Mouse (Mus musculus) frontal cortex, adult 2 months (tissue): Measurements from ENCODE around the gene Apom. TPM values are rescaled to one million over a fixed set of nuclear protein-coding genes. Genes with fewer than 3 reads are reported as not detected.

ENCODE experiments used
- DNase-seq, 2 experiments: peaks; one replicate each; pipeline ENCODE4 v3.0.0; 2022; ENCODE audit warnings: low spot score in 1 of 2; ENCODE audit errors: extremely low spot score in 1 of 2
- polyA plus RNA-seq: library from polyadenylated mRNA; depleted of rRNA; stranded (reverse); fragments of >200 nt; gene quantifications from 2 replicates; pipeline ENCODE4 v1.2.3, GENCODE M21; 2012; rRNA removed

The Apom gene
- polyA plus RNA-seq: 0.40 and 0.78 TPM in 2 replicates

- DNase-seq: no peak
These were observed at the start of gene Apom for GRCm38 (mm10) chr17:35131500-35132173. Gene Apom, minus strand, starts transcription at chr17:35132050.

- DNase-seq: no peak
These were observed 48.2 kb upstream of the Apom start for GRCm38 (mm10) chr17:35180093-35180492.

GRCm38 (mm10) chr17:35178528-35178927, 46.7 kb upstream of the Apom start:
- DNase-seq: peak in 1 of 2 experiments; percentile 72

- DNase-seq: no peak
These were observed 44.1 kb upstream of the Apom start, which contains the start of gene Aif1 for GRCm38 (mm10) chr17:35175968-35176367. Gene Aif1, minus strand, starts transcription at chr17:35176068.

GRCm38 (mm10) chr17:35175382-35175781, 43.5 kb upstream of the Apom start:
- no peak for DNase-seq

GRCm38 (mm10) chr17:35174201-35174977, 42.5 kb upstream of the Apom start:
- no peak for DNase-seq

GRCm38 (mm10) chr17:35173329-35173728, 41.5 kb upstream of the Apom start:
- DNase-seq: no peak

GRCm38 (mm10) chr17:35172445-35173234, 40.8 kb upstream of the Apom start:
- DNase-seq: peak in 1 of 2 experiments; percentile 68

- DNase-seq: peak in 1 of 2 experiments; percentile 68
These were observed 36.8 kb upstream of the Apom start for GRCm38 (mm10) chr17:35168541-35169207.

- peak in 1 of 2 experiments; percentile 66 for DNase-seq
These were observed 35.9 kb upstream of the Apom start for GRCm38 (mm10) chr17:35167794-35168193.

- DNase-seq: peak in 1 of 2 experiments; percentile 88
These were observed 34.6 kb upstream of the Apom start for GRCm38 (mm10) chr17:35166352-35167035.

GRCm38 (mm10) chr17:35165451-35166155, 33.8 kb upstream of the Apom start:
- no peak for DNase-seq

- peak; percentile 99 to 100 for DNase-seq
These were observed 33.0 kb upstream of the Apom start, which contains the start of gene Prrc2a for GRCm38 (mm10) chr17:35164568-35165450. Gene Prrc2a, minus strand, starts transcription at chr17:35164897.

- no peak for DNase-seq
These were observed 32.3 kb upstream of the Apom start for GRCm38 (mm10) chr17:35164218-35164567.

GRCm38 (mm10) chr17:35163326-35164081, 31.7 kb upstream of the Apom start:
- DNase-seq: no peak

GRCm38 (mm10) chr17:35162730-35163129, 30.9 kb upstream of the Apom start:
- DNase-seq: no peak

- DNase-seq: no peak
These were observed 30.3 kb upstream of the Apom start for GRCm38 (mm10) chr17:35162121-35162520.

GRCm38 (mm10) chr17:35161421-35161820, 29.6 kb upstream of the Apom start:
- DNase-seq: no peak
